ENCODE assay signal across 23 mouse cellular contexts in the genomic region with DNA sequence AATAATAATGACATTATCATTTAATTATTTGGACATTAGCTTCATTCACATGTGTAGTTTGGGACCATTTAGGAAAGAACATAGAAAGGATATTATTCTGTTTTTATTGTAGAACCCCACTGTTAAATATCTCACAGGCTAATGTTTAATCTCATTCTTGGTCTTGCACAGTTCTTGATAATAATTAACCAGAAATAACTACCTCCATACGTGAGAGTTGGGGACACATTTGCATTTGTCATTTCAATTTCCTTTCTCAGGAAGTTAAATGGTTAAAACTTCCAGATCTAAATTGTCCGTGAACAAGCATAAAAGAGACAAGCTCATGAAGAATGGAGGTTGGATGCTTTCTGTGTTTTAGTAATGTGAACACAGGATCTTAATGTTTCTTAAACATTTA.
A peak's percentile ranks its signal among the peaks of the same experiment; 100 is the strongest.
DNase-seq lines count a peak whose midpoint lies in the region; ATAC-seq and TF ChIP-seq lines count a peak whose summit lies in the region.
"Had no signal": no experiment of that assay in that cellular context is flagged by ENCODE, and none has a peak within 500 bp of the region (broad histone marks: within the 10 kb centered on the region; RNA-seq: fewer than 3 reads in every experiment).

No protein-coding gene starts in this region.

- H3K9me3 ChIP-seq in kidney, embryonic 15.5 days (replicated peaks): no peaks in the 10 kb centered on the region
- H3K9me3 ChIP-seq in kidney, postnatal 0 days (replicated peaks; ENCODE audit: low read length): no peaks in the 10 kb centered on the region
- H3K9me3 ChIP-seq: embryonic facial prominence, embryonic 13.5 days; embryonic facial prominence, embryonic 15.5 days; forebrain, embryonic 10.5 days; forebrain, embryonic 12.5 days had no signal

- WGBS in kidney, adult 2 months: 10% methylated on average over 2 of the region's 2 CpGs
- WGBS in kidney, embryonic 15.5 days: 23% methylated on average over 2 of the region's 2 CpGs
- WGBS in kidney, postnatal 0 days: 37% methylated on average over 2 of the region's 2 CpGs
- 41% methylated on average over 2 of the region's 2 CpGs for WGBS in heart, adult 2 months

- no peaks in the 10 kb centered on the region for H3K36me3 ChIP-seq in kidney, adult 2 months (ENCODE audit: control insufficient read depth, insufficient read depth, low read length)
- H3K36me3 ChIP-seq in kidney, embryonic 15.5 days: no peaks in the 10 kb centered on the region
- no peaks in the 10 kb centered on the region for H3K36me3 ChIP-seq in kidney, postnatal 0 days (ENCODE audit: insufficient read depth, low read length)
- no peaks in the 10 kb centered on the region for H3K36me3 ChIP-seq in heart, adult 2 months (ENCODE audit: control insufficient read depth, insufficient read depth, low read length)
- H3K36me3 ChIP-seq: embryonic facial prominence, embryonic 13.5 days; embryonic facial prominence, embryonic 15.5 days; forebrain, embryonic 10.5 days; forebrain, embryonic 12.5 days had no signal

- no peak for TF ChIP-seq EP300 in heart, adult 2 months (IDR thresholded peaks at IDR 0.05; ENCODE audit: insufficient read depth, low read depth, low read length)

- H3K4me2 ChIP-seq in kidney, embryonic 15.5 days: no peak overlapping the region
- no peak overlapping the region for H3K4me2 ChIP-seq in kidney, postnatal 0 days (ENCODE audit: low read length)
- H3K4me2 ChIP-seq: embryonic facial prominence, embryonic 13.5 days; embryonic facial prominence, embryonic 15.5 days; forebrain, embryonic 12.5 days had no signal

- peak; percentile 71; the same call in 1 of the 2 replicates for ATAC-seq in kidney, embryonic 15.5 days (replicated peaks; ENCODE audit: low FRiP score)
- ATAC-seq in kidney, postnatal 0 days (replicated peaks; ENCODE audit: low FRiP score, low read depth): no peak
- ATAC-seq: forebrain, embryonic 14.5 days had no signal

- no peak overlapping the region for H3K4me3 ChIP-seq in kidney, adult 2 months (ENCODE audit: insufficient read depth, low read depth, low read length)
- H3K4me3 ChIP-seq in kidney, embryonic 15.5 days (replicated peaks): no peak overlapping the region
- no peak overlapping the region for H3K4me3 ChIP-seq in kidney, postnatal 0 days (replicated peaks; ENCODE audit: low read depth, low read length)
- no peak overlapping the region for H3K4me3 ChIP-seq in heart, adult 2 months
- H3K4me3 ChIP-seq: embryonic facial prominence, embryonic 13.5 days; embryonic facial prominence, embryonic 15.5 days; erythroblast, embryonic 14.5 days; forebrain, embryonic 10.5 days; forebrain, embryonic 12.5 days had no signal

- no peaks in the 10 kb centered on the region for H3K79me2 ChIP-seq in heart, adult 2 months (replicated peaks; ENCODE audit: control insufficient read depth, insufficient read depth, low read length)

- no peak for TF ChIP-seq POLR2A in kidney, adult 2 months (IDR thresholded peaks at IDR 0.05; ENCODE audit: low read depth, low read length)
- no peak for TF ChIP-seq POLR2A in heart, adult 2 months (IDR thresholded peaks at IDR 0.05; ENCODE audit: insufficient read depth, low read depth, low read length)

- DNase-seq in kidney, adult 2 months: peak; percentile 56
- no peak for DNase-seq in kidney, adult 11 months
- DNase-seq in kidney, postnatal 10 days: no peak
- DNase-seq in kidney, postnatal 0 days (ENCODE audit: low spot score): peak; percentile 45
- no peak for DNase-seq in kidney, postnatal 25 days
- no peak for DNase-seq in heart, adult 2 months
- DNase-seq: adrenal gland, adult 2 months; adrenal gland, postnatal 10 days; adrenal gland, postnatal 25 days; cerebellum, adult 11 months; cerebellum, adult 18-20 months; cerebellum, adult 8-10 months; cerebellum, adult 9-11 months; cerebellum, postnatal 14 days; cerebellum, postnatal 36 days; embryo, embryonic 11 days had no signal

- no peak overlapping the region for H3K27ac ChIP-seq in kidney, adult 2 months (ENCODE audit: insufficient read depth, low read depth, low read length)
- H3K27ac ChIP-seq in kidney, embryonic 15.5 days: 0 out of 2 replicates have a peak overlapping the region, but pooled peaks have one; percentile 41
- peak overlapping the region; percentile 36; the same call in 1 of the 2 replicates for H3K27ac ChIP-seq in kidney, postnatal 0 days
- no peak overlapping the region for H3K27ac ChIP-seq in heart, adult 2 months
- H3K27ac ChIP-seq: embryonic facial prominence, embryonic 13.5 days; embryonic facial prominence, embryonic 15.5 days; forebrain, embryonic 10.5 days; forebrain, embryonic 12.5 days had no signal

- H3K27me3 ChIP-seq in kidney, adult 2 months (replicated peaks; ENCODE audit: control insufficient read depth, insufficient read depth, low read length): no peaks in the 10 kb centered on the region
- no peaks in the 10 kb centered on the region for H3K27me3 ChIP-seq in kidney, embryonic 15.5 days
- no peaks in the 10 kb centered on the region for H3K27me3 ChIP-seq in kidney, postnatal 0 days (ENCODE audit: insufficient read depth, low read length)
- no peaks in the 10 kb centered on the region for H3K27me3 ChIP-seq in heart, adult 2 months (ENCODE audit: control insufficient read depth, insufficient read depth, low read length)
- H3K27me3 ChIP-seq: embryonic facial prominence, embryonic 13.5 days; embryonic facial prominence, embryonic 15.5 days; forebrain, embryonic 12.5 days had no signal

- no peak overlapping the region for H3K9ac ChIP-seq in kidney, embryonic 15.5 days
- no peak overlapping the region for H3K9ac ChIP-seq in kidney, postnatal 0 days (ENCODE audit: low read depth, low read length)
- no peak overlapping the region for H3K9ac ChIP-seq in heart, adult 2 months (ENCODE audit: low read depth, low read length)
- H3K9ac ChIP-seq: embryonic facial prominence, embryonic 13.5 days; embryonic facial prominence, embryonic 15.5 days; forebrain, embryonic 12.5 days had no signal

- TF ChIP-seq CTCF in kidney, adult 2 months (conservative IDR thresholded peaks at IDR 0.05; ENCODE audit: insufficient read depth, insufficient read length, low read depth, low read length): no peak
- no peak for TF ChIP-seq CTCF in kidney, postnatal 0 days (IDR thresholded peaks at IDR 0.05; ENCODE audit: low read depth)
- TF ChIP-seq CTCF in heart, adult 2 months (IDR thresholded peaks at IDR 0.05): no peak

- intact Hi-C loops in heart, adult 2 months (cut with DNase I): no loop called here

- H3K4me1 ChIP-seq in kidney, adult 2 months (ENCODE audit: control insufficient read depth, insufficient read depth, low read length): no peaks in the 10 kb centered on the region
- no peaks in the 10 kb centered on the region for H3K4me1 ChIP-seq in kidney, embryonic 15.5 days
- H3K4me1 ChIP-seq in kidney, postnatal 0 days (replicated peaks; ENCODE audit: insufficient read depth, low read length): no peaks in the 10 kb centered on the region
- H3K4me1 ChIP-seq in heart, adult 2 months (ENCODE audit: control insufficient read depth, insufficient read depth, low read length): no peaks in the 10 kb centered on the region
- H3K4me1 ChIP-seq: embryonic facial prominence, embryonic 13.5 days; embryonic facial prominence, embryonic 15.5 days; forebrain, embryonic 10.5 days; forebrain, embryonic 12.5 days had no signal

Comparison
In these comparisons a context has a peak if more than half of its experiments do, and no peak if none do; other contexts are left out.
1. DNase-seq: peak in kidney, adult 2 months (single experiment) and kidney, postnatal 0 days (single experiment); none in kidney, adult 11 months (single experiment), kidney, postnatal 10 days (single experiment), kidney, postnatal 25 days (0 of 2) and heart, adult 2 months (0 of 2).
2. H3K27ac ChIP-seq: peak in kidney, embryonic 15.5 days (single experiment) and kidney, postnatal 0 days (single experiment); none in kidney, adult 2 months (single experiment) and heart, adult 2 months (single experiment).